Mouse (Mus musculus) limb, embryonic 13.5 days (tissue): ENCODE measurements around the gene Arhgap8. TPM values are rescaled to one million over a fixed set of nuclear protein-coding genes. Genes with fewer than 3 reads are reported as not detected.

Source experiments
- ATAC-seq: fragments of 200-750 bp; cut with Nextera tagmentation; 2 replicates; pipeline ENCODE4 v1.8.0; 2017; ENCODE audit warnings: low read depth, moderate number of reproducible peaks, moderate TSS enrichment; ENCODE audit not compliant: low FRiP score
- H3K27ac ChIP-seq: fragments of 300-500 bp; sonication (generic); 2 replicates; pipeline ENCODE4 v1.5.1; 2015; ENCODE audit warnings: inconsistent platforms, mild to moderate bottlenecking, moderate library complexity
- H3K27me3 ChIP-seq: fragments of 300-500 bp; sonication (generic); 2 replicates; pipeline ENCODE4 v1.6.1; 2015; ENCODE audit warnings: mild to moderate bottlenecking, inconsistent platforms
- H3K36me3 ChIP-seq: fragments of 300-500 bp; sonication (generic); 2 replicates; pipeline ENCODE4 v1.6.1; 2015; ENCODE audit warnings: inconsistent platforms, mild to moderate bottlenecking, moderate library complexity
- H3K4me1 ChIP-seq: fragments of 300-500 bp; sonication (generic); 2 replicates; pipeline ENCODE4 v1.6.1; 2015; ENCODE audit warnings: inconsistent platforms
- H3K4me2 ChIP-seq: fragments of 300-500 bp; sonication (generic); replicated peaks from 2 replicates; pipeline ENCODE4 v1.6.1; 2015; ENCODE audit warnings: inconsistent platforms, mild to moderate bottlenecking, moderate library complexity
- H3K4me3 ChIP-seq: fragments of 300-500 bp; sonication (generic); 2 replicates; pipeline ENCODE4 v1.5.1; 2015; ENCODE audit warnings: moderate library complexity, mild to moderate bottlenecking, inconsistent platforms
- H3K9ac ChIP-seq: fragments of 300-500 bp; sonication (generic); 2 replicates; pipeline ENCODE4 v1.6.1; 2015; ENCODE audit warnings: mild to moderate bottlenecking, inconsistent platforms
- H3K9me3 ChIP-seq: fragments of 300-500 bp; sonication (generic); 2 replicates; pipeline ENCODE4 v1.6.1; 2016; ENCODE audit warnings: inconsistent platforms
- WGBS: fragments of 180-500 bp; shearing (Covaris S2); methylation state at CpG from one replicate; pipeline ENCODE4 v1.1.7; 2015; 5-methylcytosine and 5-hydroxymethylcytosine counted together
- polyA plus RNA-seq: library from polyadenylated mRNA; unstranded; fragments of >200 nt; fragmentation: Nextera tagmentation; extraction: Ambion mirVana; gene quantifications from 2 replicates; pipeline ENCODE4 v1.2.1, GENCODE M21; 2015

The Arhgap8 gene
- polyA plus RNA-seq, 1 experiment from 2014 or later: 6.7 TPM

GRCm38 (mm10) chr15:84775421-84776174 lies 55.7 kb downstream of the Arhgap8 start:
- Histone ChIP-seq H3K4me3 (no peak overlapping the region), H3K4me1 (peaks cover 7% of the 10 kb centered on the region; the same call in 1 of the 2 replicates)
- ATAC-seq: no peak

GRCm38 (mm10) chr15:84778587-84778986 lies 58.7 kb downstream of the Arhgap8 start:
- Histone ChIP-seq H3K4me3 (no peak overlapping the region), H3K4me1 (0 out of 2 replicates have a peak, but pooled peaks cover 3% of the 10 kb centered on the region), H3K4me2 (no peak overlapping the region), H3K27ac (no peak overlapping the region), H3K9me3 (no peaks in the 10 kb centered on the region), H3K9ac (no peak overlapping the region), H3K27me3 (0 out of 2 replicates have a peak, but pooled peaks cover 3% of the 10 kb centered on the region), H3K36me3 (no peaks in the 10 kb centered on the region)
- WGBS: 52% methylated on average over 5 of the region's 5 CpGs
- ATAC-seq: no peak

More at GRCm38 (mm10) chr15:84775421-84776174, 55.7 kb downstream of the Arhgap8 start:
- H3K9me3 ChIP-seq: no peaks in the 10 kb centered on the region
- peak overlapping the region; percentile 12 for H3K4me2 ChIP-seq
- 0 out of 2 replicates have a peak, but pooled peaks cover 3% of the 10 kb centered on the region for H3K27me3 ChIP-seq
- WGBS: 44% methylated on average over 20 of the region's 20 CpGs
- no peak overlapping the region for H3K27ac ChIP-seq
- no peak overlapping the region for H3K9ac ChIP-seq
- no peaks in the 10 kb centered on the region for H3K36me3 ChIP-seq

GRCm38 (mm10) chr15:84784812-84785211 lies 65.0 kb downstream of the Arhgap8 start:
- Histone ChIP-seq H3K9ac (no peak overlapping the region), H3K27ac (no peak overlapping the region), H3K36me3 (peaks cover 14% of the 10 kb centered on the region), H3K4me3 (no peak overlapping the region), H3K27me3 (no peaks in the 10 kb centered on the region), H3K4me2 (no peak overlapping the region), H3K4me1 (no peaks in the 10 kb centered on the region), H3K9me3 (no peaks in the 10 kb centered on the region)
- WGBS: 97% methylated on average over 16 of the region's 16 CpGs
- no peak for ATAC-seq

GRCm38 (mm10) chr15:84787161-84787560 lies 67.3 kb downstream of the Arhgap8 start:
- 84% methylated on average over 10 of the region's 10 CpGs for WGBS
- H3K9me3 ChIP-seq: no peaks in the 10 kb centered on the region
- H3K36me3 ChIP-seq: peaks cover 26% of the 10 kb centered on the region
- no peak overlapping the region for H3K27ac ChIP-seq
- ATAC-seq: no peak
- H3K4me2 ChIP-seq: no peak overlapping the region
- H3K27me3 ChIP-seq: no peaks in the 10 kb centered on the region
- H3K4me3 ChIP-seq: no peak overlapping the region
- no peaks in the 10 kb centered on the region for H3K4me1 ChIP-seq
- H3K9ac ChIP-seq: no peak overlapping the region

GRCm38 (mm10) chr15:84793649-84794048 lies 73.8 kb downstream of the Arhgap8 start:
- ATAC-seq: no peak
- H3K36me3 ChIP-seq: peaks cover 42% of the 10 kb centered on the region
- no peaks in the 10 kb centered on the region for H3K4me1 ChIP-seq
- no peak overlapping the region for H3K27ac ChIP-seq
- H3K9ac ChIP-seq: no peak overlapping the region
- H3K4me2 ChIP-seq: no peak overlapping the region
- H3K27me3 ChIP-seq: no peaks in the 10 kb centered on the region
- 67% methylated on average over 5 of the region's 5 CpGs for whole genome bisulfite sequencing
- no peaks in the 10 kb centered on the region for H3K9me3 ChIP-seq
- H3K4me3 ChIP-seq: no peak overlapping the region

GRCm38 (mm10) chr15:84800132-84800531 lies 80.3 kb downstream of the Arhgap8 start:
- H3K9ac ChIP-seq: no peak overlapping the region
- H3K27me3 ChIP-seq: no peaks in the 10 kb centered on the region
- no peaks in the 10 kb centered on the region for H3K9me3 ChIP-seq
- no peaks in the 10 kb centered on the region for H3K4me1 ChIP-seq
- ATAC-seq: no peak
- H3K36me3 ChIP-seq: peaks cover 36% of the 10 kb centered on the region
- no peak overlapping the region for H3K4me3 ChIP-seq
- no peak overlapping the region for H3K4me2 ChIP-seq
- no peak overlapping the region for H3K27ac ChIP-seq
- 84% methylated on average over 5 of the region's 5 CpGs for WGBS

- no peak overlapping the region for H3K4me2 ChIP-seq
- no peak for ATAC-seq
- no peak overlapping the region for H3K9ac ChIP-seq
- H3K36me3 ChIP-seq: peaks cover 16% of the 10 kb centered on the region
- H3K4me1 ChIP-seq: no peaks in the 10 kb centered on the region
- no peak overlapping the region for H3K27ac ChIP-seq
- 51% methylated on average over 3 of the region's 3 CpGs for WGBS
- no peaks in the 10 kb centered on the region for H3K27me3 ChIP-seq
- no peaks in the 10 kb centered on the region for H3K9me3 ChIP-seq
- no peak overlapping the region for H3K4me3 ChIP-seq
Observed at GRCm38 (mm10) chr15:84803685-84804084, 83.8 kb downstream of the Arhgap8 start.

- no peak overlapping the region for H3K4me3 ChIP-seq
- no peaks in the 10 kb centered on the region for H3K9me3 ChIP-seq
- H3K4me2 ChIP-seq: peak overlapping the region; percentile 14; the same call in 1 of the 2 replicates
- peaks cover 5% of the 10 kb centered on the region for H3K36me3 ChIP-seq
- WGBS: 12% methylated on average over 21 of the region's 21 CpGs
- H3K4me1 ChIP-seq: peaks cover 17% of the 10 kb centered on the region
- ATAC-seq: peak; percentile 41; the same call in 1 of the 2 replicates
- peak overlapping the region; percentile 36; the same call in 1 of the 2 replicates for H3K9ac ChIP-seq
- peaks cover 4% of the 10 kb centered on the region; the same call in 1 of the 2 replicates for H3K27me3 ChIP-seq
- H3K27ac ChIP-seq: no peak overlapping the region
Observed at GRCm38 (mm10) chr15:84809275-84809952, 89.6 kb downstream of the Arhgap8 start.

- H3K36me3 ChIP-seq: no peaks in the 10 kb centered on the region
- no peak overlapping the region for H3K9ac ChIP-seq
- peaks cover 17% of the 10 kb centered on the region for H3K4me1 ChIP-seq
- ATAC-seq: no peak
- H3K27me3 ChIP-seq: peaks cover 4% of the 10 kb centered on the region; the same call in 1 of the 2 replicates
- H3K9me3 ChIP-seq: no peaks in the 10 kb centered on the region
- 72% methylated on average over 5 of the region's 5 CpGs for WGBS
- no peak overlapping the region for H3K4me2 ChIP-seq
- no peak overlapping the region for H3K27ac ChIP-seq
- no peak overlapping the region for H3K4me3 ChIP-seq
Observed at GRCm38 (mm10) chr15:84811126-84811525, 91.3 kb downstream of the Arhgap8 start.

- Histone ChIP-seq H3K27me3 (peaks cover 4% of the 10 kb centered on the region; the same call in 1 of the 2 replicates), H3K4me1 (peaks cover 17% of the 10 kb centered on the region), H3K4me3 (no peak overlapping the region), H3K9ac (no peak overlapping the region), H3K27ac (no peak overlapping the region), H3K36me3 (no peaks in the 10 kb centered on the region), H3K9me3 (no peaks in the 10 kb centered on the region), H3K4me2 (no peak overlapping the region)
- 71% methylated on average over 11 of the region's 11 CpGs for WGBS
- no peak for ATAC-seq
Observed at GRCm38 (mm10) chr15:84812831-84813357, 93.0 kb downstream of the Arhgap8 start.

- no peak for ATAC-seq
- H3K4me1 ChIP-seq: peaks cover 4% of the 10 kb centered on the region
- no peaks in the 10 kb centered on the region for H3K9me3 ChIP-seq
- no peak overlapping the region for H3K27ac ChIP-seq
- no peak overlapping the region for H3K4me2 ChIP-seq
- H3K9ac ChIP-seq: no peak overlapping the region
- 60% methylated on average over 4 of the region's 4 CpGs for WGBS
- H3K27me3 ChIP-seq: peaks cover 4% of the 10 kb centered on the region; the same call in 1 of the 2 replicates
- H3K36me3 ChIP-seq: no peaks in the 10 kb centered on the region
- no peak overlapping the region for H3K4me3 ChIP-seq
Observed at GRCm38 (mm10) chr15:84815171-84815570, 95.3 kb downstream of the Arhgap8 start.

GRCm38 (mm10) chr15:84817589-84817988 lies 97.7 kb downstream of the Arhgap8 start:
- Histone ChIP-seq H3K4me2 (no peak overlapping the region), H3K27ac (no peak overlapping the region), H3K4me3 (no peak overlapping the region), H3K27me3 (no peaks in the 10 kb centered on the region), H3K9me3 (no peaks in the 10 kb centered on the region), H3K4me1 (peaks cover 3% of the 10 kb centered on the region; the same call in 1 of the 2 replicates), H3K9ac (no peak overlapping the region), H3K36me3 (no peaks in the 10 kb centered on the region)
- 74% methylated on average over 3 of the region's 3 CpGs for WGBS
- no peak for ATAC-seq
